Mouse (Mus musculus): ENCODE measurements around the gene Smu1. TPM values are rescaled to one million over a fixed set of nuclear protein-coding genes. Genes with fewer than 3 reads are reported as not detected.
"Not testable (repeated sequence)": the region's sequence is repeated elsewhere in the genome, so short reads cannot be mapped to it uniquely, and the experiment has no call there.

The Smu1 gene
- polyA plus RNA-seq (2015; fragmentation: Nextera tagmentation; extraction: Ambion mirVana): 59.9 and 66.8 TPM in 2 replicates

- Histone ChIP-seq H3K27me3 (ENCODE audit: control insufficient read depth, insufficient read depth, low read depth, low read length) (no peaks in the 10 kb centered on the region), H3K27ac (ENCODE audit: low read length) (peak within 1 kb of the TSS; percentile 84), H3K9ac (ENCODE audit: low read depth, low read length) (peak within 1 kb of the TSS; percentile 91), H3K36me3 (ENCODE audit: control insufficient read depth, insufficient read depth) (peaks cover 15% of the 10 kb centered on the region), H3K4me3 (ENCODE audit: low read depth, low read length) (peak within 1 kb of the TSS; percentile 98), H3K9me3 (replicated peaks; ENCODE audit: control insufficient read depth, low read length) (no peaks in the 10 kb centered on the region), H3K4me1 (ENCODE audit: control insufficient read depth, low read depth, low read length) (peaks cover 9% of the 10 kb centered on the region), H3K4me2 (ENCODE audit: low read depth, low read length) (peak within 1 kb of the TSS; percentile 70)
- under 1% methylated on average over 40 of the region's 40 CpGs for WGBS (ENCODE audit: insufficient replicate concordance)
- peak; percentile 95 for ATAC-seq (ENCODE audit: low read depth)
Measured at GRCm38 (mm10) chr4:40757780-40758420, at the start of gene Smu1. TSS of gene Smu1 (minus strand) at chr4:40757923.

- no peaks in the 10 kb centered on the region for H3K27me3 ChIP-seq (ENCODE audit: control insufficient read depth, insufficient read depth, low read depth, low read length)
- H3K9ac ChIP-seq (ENCODE audit: low read depth, low read length): no peak overlapping the region
- H3K36me3 ChIP-seq (ENCODE audit: control insufficient read depth, insufficient read depth): peaks cover 57% of the 10 kb centered on the region
- no peaks in the 10 kb centered on the region for H3K4me1 ChIP-seq (ENCODE audit: control insufficient read depth, low read depth, low read length)
- ATAC-seq (ENCODE audit: low read depth): no peak
- WGBS (ENCODE audit: insufficient replicate concordance): 88% methylated on average over 4 of the region's 4 CpGs
- no peaks in the 10 kb centered on the region for H3K9me3 ChIP-seq (replicated peaks; ENCODE audit: control insufficient read depth, low read length)
- H3K4me2 ChIP-seq (ENCODE audit: low read depth, low read length): no peak overlapping the region
- H3K27ac ChIP-seq (ENCODE audit: low read length): no peak overlapping the region
- H3K4me3 ChIP-seq (ENCODE audit: low read depth, low read length): no peak overlapping the region
Measured at GRCm38 (mm10) chr4:40807382-40807781, 49.7 kb upstream of the Smu1 start.

GRCm38 (mm10) chr4:40805401-40805800 lies 47.7 kb upstream of the Smu1 start:
- no peaks in the 10 kb centered on the region for H3K4me1 ChIP-seq (ENCODE audit: control insufficient read depth, low read depth, low read length)
- WGBS (ENCODE audit: insufficient replicate concordance): 86% methylated on average over 8 of the region's 8 CpGs
- no peak overlapping the region for H3K27ac ChIP-seq (ENCODE audit: low read length)
- no peaks in the 10 kb centered on the region for H3K27me3 ChIP-seq (ENCODE audit: control insufficient read depth, insufficient read depth, low read depth, low read length)
- H3K9ac ChIP-seq (ENCODE audit: low read depth, low read length): no peak overlapping the region
- peaks cover 41% of the 10 kb centered on the region for H3K36me3 ChIP-seq (ENCODE audit: control insufficient read depth, insufficient read depth)
- H3K4me2 ChIP-seq (ENCODE audit: low read depth, low read length): no peak overlapping the region
- ATAC-seq (ENCODE audit: low read depth): no peak
- H3K9me3 ChIP-seq (replicated peaks; ENCODE audit: control insufficient read depth, low read length): no peaks in the 10 kb centered on the region
- no peak overlapping the region for H3K4me3 ChIP-seq (ENCODE audit: low read depth, low read length)

DNA sequence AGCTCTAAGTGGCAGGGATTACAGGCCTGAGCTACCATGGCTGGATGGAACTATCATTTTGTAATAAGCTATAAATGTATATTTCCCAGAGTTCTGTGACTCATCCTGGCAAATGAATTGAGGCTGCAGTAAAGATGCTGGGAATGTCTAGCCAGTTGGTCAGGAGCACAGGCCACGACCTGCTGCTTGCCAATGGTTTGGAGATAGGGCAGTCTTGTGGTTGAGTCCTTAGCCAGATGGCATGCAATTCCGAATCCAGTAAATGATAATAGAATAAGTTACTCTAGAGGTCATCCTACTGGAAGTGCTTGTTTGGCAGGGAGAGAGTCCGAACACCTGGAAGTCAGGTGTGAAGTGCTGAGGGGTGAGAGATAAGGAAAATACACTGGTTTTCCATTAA lies 45.1 kb upstream of the Smu1 start:
- Histone ChIP-seq H3K4me3 (ENCODE audit: low read depth, low read length) (no peak overlapping the region), H3K9me3 (replicated peaks; ENCODE audit: control insufficient read depth, low read length) (no peaks in the 10 kb centered on the region), H3K36me3 (ENCODE audit: control insufficient read depth, insufficient read depth) (peaks cover 33% of the 10 kb centered on the region), H3K27me3 (ENCODE audit: control insufficient read depth, insufficient read depth, low read depth, low read length) (no peaks in the 10 kb centered on the region), H3K27ac (ENCODE audit: low read length) (no peak overlapping the region), H3K9ac (ENCODE audit: low read depth, low read length) (no peak overlapping the region), H3K4me2 (ENCODE audit: low read depth, low read length) (no peak overlapping the region), H3K4me1 (ENCODE audit: control insufficient read depth, low read depth, low read length) (no peaks in the 10 kb centered on the region)
- ATAC-seq (ENCODE audit: low read depth): no peak
- 79% methylated on average over 3 of the region's 3 CpGs for WGBS (ENCODE audit: insufficient replicate concordance)

- peaks cover 24% of the 10 kb centered on the region for H3K36me3 ChIP-seq (ENCODE audit: control insufficient read depth, insufficient read depth)
- ATAC-seq (ENCODE audit: low read depth): no peak
- H3K9ac ChIP-seq (ENCODE audit: low read depth, low read length): no peak overlapping the region
- no peak overlapping the region for H3K4me3 ChIP-seq (ENCODE audit: low read depth, low read length)
- no peaks in the 10 kb centered on the region for H3K27me3 ChIP-seq (ENCODE audit: control insufficient read depth, insufficient read depth, low read depth, low read length)
- 83% methylated on average over 4 of the region's 4 CpGs for WGBS (ENCODE audit: insufficient replicate concordance)
- no peaks in the 10 kb centered on the region for H3K9me3 ChIP-seq (replicated peaks; ENCODE audit: control insufficient read depth, low read length)
- no peak overlapping the region for H3K4me2 ChIP-seq (ENCODE audit: low read depth, low read length)
- H3K27ac ChIP-seq (ENCODE audit: low read length): no peak overlapping the region
- no peaks in the 10 kb centered on the region for H3K4me1 ChIP-seq (ENCODE audit: control insufficient read depth, low read depth, low read length)
Measured at GRCm38 (mm10) chr4:40801908-40802307, 44.2 kb upstream of the Smu1 start.

DNA sequence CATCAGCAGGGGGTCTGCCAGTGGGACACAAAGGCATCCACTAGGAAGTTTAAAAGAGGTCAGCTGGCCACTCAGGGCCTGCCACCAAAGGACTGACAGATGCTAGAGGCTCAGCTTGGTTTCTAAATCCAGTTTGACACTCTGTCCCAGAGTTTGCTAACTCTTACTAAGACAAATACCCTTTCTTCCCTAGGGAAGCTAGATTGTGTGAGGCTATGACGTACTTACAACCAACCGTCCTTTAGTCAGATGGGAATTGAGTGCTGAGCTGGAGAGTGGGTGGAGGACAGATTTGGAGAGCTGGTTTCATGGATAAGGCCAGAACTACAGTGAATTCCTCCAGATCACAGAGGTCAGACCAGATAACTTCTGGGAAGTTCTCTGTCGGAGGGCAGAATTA lies 43.1 kb upstream of the Smu1 start:
- H3K27ac ChIP-seq (ENCODE audit: low read length): no peak overlapping the region
- peaks cover 16% of the 10 kb centered on the region for H3K36me3 ChIP-seq (ENCODE audit: control insufficient read depth, insufficient read depth)
- WGBS (ENCODE audit: insufficient replicate concordance): 55% methylated on average over 3 of the region's 3 CpGs
- no peaks in the 10 kb centered on the region for H3K4me1 ChIP-seq (ENCODE audit: control insufficient read depth, low read depth, low read length)
- no peak overlapping the region for H3K4me3 ChIP-seq (ENCODE audit: low read depth, low read length)
- no peak overlapping the region for H3K9ac ChIP-seq (ENCODE audit: low read depth, low read length)
- H3K4me2 ChIP-seq (ENCODE audit: low read depth, low read length): no peak overlapping the region
- no peak for ATAC-seq (ENCODE audit: low read depth)
- no peaks in the 10 kb centered on the region for H3K27me3 ChIP-seq (ENCODE audit: control insufficient read depth, insufficient read depth, low read depth, low read length)
- no peaks in the 10 kb centered on the region for H3K9me3 ChIP-seq (replicated peaks; ENCODE audit: control insufficient read depth, low read length)

DNA sequence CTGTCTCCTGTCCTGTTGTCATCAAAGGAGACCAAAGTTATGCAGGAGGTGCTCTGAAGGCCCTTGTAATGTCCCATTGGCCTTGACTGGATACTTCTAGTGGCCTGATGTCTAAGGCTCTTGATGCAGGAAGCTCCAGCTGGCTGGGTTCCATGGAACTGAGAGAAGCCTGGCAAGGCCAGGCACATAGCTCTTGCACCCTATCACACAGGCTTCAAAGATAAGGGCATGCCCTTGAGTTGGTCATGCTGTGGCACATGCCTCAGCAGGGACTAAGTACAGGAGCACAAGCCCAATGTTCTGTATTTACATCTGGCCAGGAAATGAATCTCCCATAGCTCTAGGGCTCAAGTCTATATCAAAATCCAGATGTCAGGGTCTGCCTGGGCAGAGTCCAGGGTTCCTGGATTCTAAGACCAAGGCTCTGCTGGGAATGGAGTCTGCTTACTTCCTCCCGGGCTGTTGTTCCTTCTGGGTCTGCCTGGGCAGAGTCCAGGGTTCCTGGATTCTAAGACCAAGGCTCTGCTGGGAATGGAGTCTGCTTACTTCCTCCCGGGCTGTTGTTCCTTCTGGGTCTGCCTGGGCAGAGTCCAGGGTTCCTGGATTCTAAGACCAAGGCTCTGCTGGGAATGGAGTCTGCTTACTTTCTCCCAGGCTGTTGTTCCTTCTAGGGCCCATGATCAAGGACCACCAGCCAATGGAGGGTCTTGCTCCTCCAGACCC lies 41.3 kb upstream of the Smu1 start:
- not testable (repeated sequence) for H3K4me1 ChIP-seq (ENCODE audit: control insufficient read depth, low read depth, low read length); H3K9ac ChIP-seq (ENCODE audit: low read depth, low read length); H3K27me3 ChIP-seq (ENCODE audit: control insufficient read depth, insufficient read depth, low read depth, low read length); H3K4me3 ChIP-seq (ENCODE audit: low read depth, low read length); H3K36me3 ChIP-seq (ENCODE audit: control insufficient read depth, insufficient read depth); H3K27ac ChIP-seq (ENCODE audit: low read length); H3K4me2 ChIP-seq (ENCODE audit: low read depth, low read length); H3K9me3 ChIP-seq (replicated peaks; ENCODE audit: control insufficient read depth, low read length); ATAC-seq (ENCODE audit: low read depth)
- WGBS (ENCODE audit: insufficient replicate concordance): 14% methylated on average over 1 of the region's 2 CpGs

DNA sequence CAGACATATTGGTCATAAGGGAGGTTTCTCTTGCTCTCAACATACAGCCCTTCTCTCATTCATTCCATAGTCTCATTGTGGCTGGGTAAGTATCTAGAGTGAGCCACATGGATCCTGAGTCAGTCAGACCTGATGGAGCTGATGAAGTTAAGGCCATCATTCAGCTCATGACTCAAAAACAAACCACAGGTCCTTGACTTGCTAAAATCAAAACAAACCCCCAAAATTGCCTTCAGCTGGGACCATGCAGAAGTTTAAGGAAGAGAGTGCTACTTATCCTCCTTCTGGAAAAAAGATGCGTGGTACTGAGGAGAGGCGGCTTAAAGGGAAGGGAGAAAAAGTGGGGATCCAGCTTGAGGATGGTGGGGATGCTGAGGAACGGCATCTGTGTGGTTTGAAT lies 38.0 kb upstream of the Smu1 start:
- Histone ChIP-seq H3K36me3 (ENCODE audit: control insufficient read depth, insufficient read depth) (no peaks in the 10 kb centered on the region), H3K27me3 (ENCODE audit: control insufficient read depth, insufficient read depth, low read depth, low read length) (no peaks in the 10 kb centered on the region), H3K27ac (ENCODE audit: low read length) (no peak overlapping the region), H3K9ac (ENCODE audit: low read depth, low read length) (no peak overlapping the region), H3K4me1 (ENCODE audit: control insufficient read depth, low read depth, low read length) (no peaks in the 10 kb centered on the region), H3K4me2 (ENCODE audit: low read depth, low read length) (no peak overlapping the region), H3K9me3 (replicated peaks; ENCODE audit: control insufficient read depth, low read length) (no peaks in the 10 kb centered on the region), H3K4me3 (ENCODE audit: low read depth, low read length) (no peak overlapping the region)
- WGBS (ENCODE audit: insufficient replicate concordance): 88% methylated on average over 3 of the region's 3 CpGs
- ATAC-seq (ENCODE audit: low read depth): no peak

DNA sequence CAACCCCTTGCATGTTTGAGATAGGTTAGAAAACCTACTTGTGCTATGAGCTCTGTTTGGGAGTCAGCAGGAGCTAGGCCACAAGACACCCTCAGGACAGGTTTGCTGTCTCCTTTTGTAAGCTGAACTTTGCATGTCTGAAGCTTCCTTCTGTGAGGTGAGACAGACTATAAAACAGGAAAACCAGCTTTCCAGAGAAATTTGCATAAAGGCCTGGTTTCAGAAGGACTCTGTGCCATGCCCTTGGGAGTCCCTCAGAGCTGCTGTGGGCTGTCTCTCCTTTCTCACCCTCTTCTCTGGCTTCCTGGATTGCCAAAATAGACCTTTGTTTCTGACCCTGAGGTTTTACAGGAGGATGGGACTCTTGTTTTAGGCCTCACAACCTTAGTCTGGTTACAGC lies 36.6 kb upstream of the Smu1 start:
- Histone ChIP-seq H3K4me1 (ENCODE audit: control insufficient read depth, low read depth, low read length) (no peaks in the 10 kb centered on the region), H3K36me3 (ENCODE audit: control insufficient read depth, insufficient read depth) (no peaks in the 10 kb centered on the region), H3K4me3 (ENCODE audit: low read depth, low read length) (no peak overlapping the region), H3K9ac (ENCODE audit: low read depth, low read length) (no peak overlapping the region), H3K27ac (ENCODE audit: low read length) (no peak overlapping the region), H3K27me3 (ENCODE audit: control insufficient read depth, insufficient read depth, low read depth, low read length) (no peaks in the 10 kb centered on the region), H3K4me2 (ENCODE audit: low read depth, low read length) (no peak overlapping the region), H3K9me3 (replicated peaks; ENCODE audit: control insufficient read depth, low read length) (no peaks in the 10 kb centered on the region)
- ATAC-seq (ENCODE audit: low read depth): no peak

Data from liver, embryonic 16.5 days (tissue).